28 mouse cellular contexts compared by ENCODE assay signal in the genomic region with DNA sequence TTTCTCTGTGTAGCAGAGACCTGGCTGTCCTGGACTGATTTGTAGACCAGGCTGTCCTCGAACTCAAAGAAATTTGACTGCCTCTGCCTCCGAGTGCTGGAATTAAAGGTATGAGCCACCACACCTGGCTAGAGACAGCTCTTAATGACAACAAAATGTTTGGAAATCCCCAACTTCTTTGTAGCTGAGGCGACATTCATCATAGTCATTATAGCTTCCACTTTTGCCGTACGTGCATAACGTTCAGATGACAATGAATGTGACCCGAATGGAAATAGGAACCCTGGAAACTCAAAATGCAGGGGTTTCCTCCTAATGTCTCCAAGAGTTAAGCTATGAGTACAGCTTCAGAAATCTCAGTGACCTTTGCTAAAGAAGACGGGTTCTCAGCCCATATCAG. TPM values are rescaled to one million over a fixed set of nuclear protein-coding genes. Genes with fewer than 3 reads are reported as not detected.
A peak's percentile ranks its signal among the peaks of the same experiment; 100 is the strongest.
DNase-seq lines count a peak whose midpoint lies in the region; ATAC-seq and TF ChIP-seq lines count a peak whose summit lies in the region.
"Had no signal": no experiment of that assay in that cellular context is flagged by ENCODE, and none has a peak within 500 bp of the region (broad histone marks: within the 10 kb centered on the region; RNA-seq: fewer than 3 reads in every experiment).

No protein-coding gene starts in this region.

- peaks cover 18% of the 10 kb centered on the region for H3K4me1 ChIP-seq in intestine, embryonic 14.5 days (replicated peaks; ENCODE audit: control insufficient read depth, insufficient read depth, low read length)
- H3K4me1 ChIP-seq in intestine, postnatal 0 days (replicated peaks; ENCODE audit: control insufficient read depth, insufficient read depth, low read length) = 0 out of 2 replicates have a peak, but pooled peaks cover 9% of the 10 kb centered on the region
- peaks cover 43% of the 10 kb centered on the region for H3K4me1 ChIP-seq in small intestine, adult 2 months (ENCODE audit: control insufficient read depth, insufficient read depth, insufficient read length, low read length)
- H3K4me1 ChIP-seq: hindbrain, embryonic 12.5 days had no signal

- peak overlapping the region; percentile 61; the same call in 1 of the 2 replicates for H3K27ac ChIP-seq in intestine, embryonic 14.5 days (ENCODE audit: low read depth)
- no peak overlapping the region for H3K27ac ChIP-seq in intestine, postnatal 0 days (ENCODE audit: low read depth, low read length)
- H3K27ac ChIP-seq in small intestine, adult 2 months (ENCODE audit: insufficient read depth, low read depth, low read length) = peak overlapping the region; percentile 71; the same call in 1 of the 2 replicates
- H3K27ac ChIP-seq in layer of hippocampus, adult 2 months = no peak overlapping the region
- H3K27ac ChIP-seq: embryonic facial prominence, embryonic 10.5 days; embryonic facial prominence, embryonic 13.5 days; forebrain, embryonic 13.5 days; heart, adult 2 months; heart, embryonic 13.5 days; hindbrain, embryonic 12.5 days; hindbrain, embryonic 15.5 days had no signal

- 70% methylated on average over 8 of the region's 8 CpGs for WGBS in intestine, embryonic 14.5 days
- WGBS in intestine, postnatal 0 days = 61% methylated on average over 8 of the region's 8 CpGs
- 77% methylated on average over 8 of the region's 8 CpGs for WGBS in small intestine, adult 2 months

- ATAC-seq in intestine, embryonic 14.5 days (replicated peaks; ENCODE audit: low FRiP score, low TSS enrichment, low read depth) = no peak
- ATAC-seq in intestine, postnatal 0 days = no peak
- peak; percentile 63 for ATAC-seq in activated CD4-positive, CD25-positive, alpha-beta regulatory T cell, adult 4 months
- ATAC-seq: forebrain, embryonic 13.5 days; forebrain, embryonic 16.5 days had no signal

- TF ChIP-seq POLR2A in small intestine, adult 2 months (IDR thresholded peaks at IDR 0.05; ENCODE audit: low read depth, low read length) = no peak

- H3K27me3 ChIP-seq in intestine, embryonic 14.5 days (replicated peaks; ENCODE audit: control insufficient read depth, insufficient read depth, low read length) = no peaks in the 10 kb centered on the region
- no peaks in the 10 kb centered on the region for H3K27me3 ChIP-seq in intestine, postnatal 0 days (replicated peaks; ENCODE audit: control insufficient read depth, insufficient read depth, low read length)
- H3K27me3 ChIP-seq in small intestine, adult 2 months (ENCODE audit: control insufficient read depth, insufficient read depth, low read length) = no peaks in the 10 kb centered on the region
- H3K27me3 ChIP-seq: embryonic facial prominence, embryonic 13.5 days; forebrain, embryonic 13.5 days; heart, embryonic 13.5 days; hindbrain, embryonic 12.5 days; hindbrain, embryonic 15.5 days had no signal

- H3K9me3 ChIP-seq in intestine, embryonic 14.5 days (ENCODE audit: control insufficient read depth, low read length) = no peaks in the 10 kb centered on the region
- H3K9me3 ChIP-seq in intestine, postnatal 0 days (ENCODE audit: control insufficient read depth) = no peaks in the 10 kb centered on the region
- H3K9me3 ChIP-seq: embryonic facial prominence, embryonic 10.5 days; embryonic facial prominence, embryonic 13.5 days; forebrain, embryonic 13.5 days; heart, embryonic 10.5 days; heart, embryonic 13.5 days; hindbrain, embryonic 12.5 days; hindbrain, embryonic 15.5 days had no signal

- no peak overlapping the region for H3K4me2 ChIP-seq in intestine, embryonic 14.5 days (ENCODE audit: low read length)
- no peak overlapping the region for H3K4me2 ChIP-seq in intestine, postnatal 0 days (replicated peaks; ENCODE audit: low read depth)
- H3K4me2 ChIP-seq: embryonic facial prominence, embryonic 13.5 days; forebrain, embryonic 13.5 days; heart, embryonic 13.5 days; hindbrain, embryonic 12.5 days; hindbrain, embryonic 15.5 days had no signal

- no peaks in the 10 kb centered on the region for H3K36me3 ChIP-seq in intestine, embryonic 14.5 days (ENCODE audit: control insufficient read depth, insufficient read depth, low read length)
- H3K36me3 ChIP-seq in intestine, postnatal 0 days (ENCODE audit: control insufficient read depth, insufficient read depth) = peaks cover 3% of the 10 kb centered on the region; the same call in 1 of the 2 replicates
- no peaks in the 10 kb centered on the region for H3K36me3 ChIP-seq in small intestine, adult 2 months (ENCODE audit: control insufficient read depth, insufficient read depth, low read length)
- H3K36me3 ChIP-seq: embryonic facial prominence, embryonic 13.5 days; hindbrain, embryonic 12.5 days; hindbrain, embryonic 15.5 days had no signal

- no peak for DNase-seq in intestine, embryonic 14.5 days (ENCODE audit: low spot score)
- DNase-seq in A20 (ENCODE audit: low read depth, low spot score) = peak; percentile 78
- DNase-seq in layer of hippocampus, adult 2 months (ENCODE audit: low spot score in 2 of 2) = no peak
- DNase-seq in adrenal gland, adult 18-20 months (ENCODE audit: low spot score in 2 of 2) = no peak
- DNase-seq: adrenal gland, adult 2 months; adrenal gland, postnatal 14 days; B cell, adult 2 months; cerebellum, adult 11 months; cerebellum, adult 2 months; cerebellum, postnatal 10 days; cerebellum, postnatal 36 days; embryo, embryonic 11 days; gastrocnemius, postnatal 10 days; gastrocnemius, postnatal 36 days; heart, adult 2 months; heart, postnatal 14 days had no signal

- no peak for TF ChIP-seq CTCF in intestine, postnatal 0 days (IDR thresholded peaks at IDR 0.05; ENCODE audit: low read depth)
- no peak for TF ChIP-seq CTCF in small intestine, adult 2 months (IDR thresholded peaks at IDR 0.05; ENCODE audit: extremely low read depth, insufficient read length, insufficient replicate concordance, low read depth, low read length)
- no peak for TF ChIP-seq CTCF in layer of hippocampus, adult 2 months (conservative IDR thresholded peaks at IDR 0.05)

- H3K4me3 ChIP-seq in intestine, embryonic 14.5 days (ENCODE audit: low read depth, low read length) = no peak overlapping the region
- H3K4me3 ChIP-seq in intestine, postnatal 0 days (ENCODE audit: low read depth, low read length) = no peak overlapping the region
- H3K4me3 ChIP-seq in small intestine, adult 2 months (ENCODE audit: low read depth, low read length) = no peak overlapping the region
- no peak overlapping the region for H3K4me3 ChIP-seq in layer of hippocampus, adult 2 months
- H3K4me3 ChIP-seq: embryonic facial prominence, embryonic 10.5 days; embryonic facial prominence, embryonic 13.5 days; erythroblast, embryonic 14.5 days; forebrain, embryonic 13.5 days; heart, adult 2 months; heart, embryonic 10.5 days; heart, embryonic 13.5 days; hindbrain, embryonic 12.5 days; hindbrain, embryonic 15.5 days had no signal

- no peak overlapping the region for H3K9ac ChIP-seq in intestine, embryonic 14.5 days (ENCODE audit: low read length)
- no peak overlapping the region for H3K9ac ChIP-seq in intestine, postnatal 0 days (ENCODE audit: low read depth, low read length)
- H3K9ac ChIP-seq: embryonic facial prominence, embryonic 13.5 days; forebrain, embryonic 13.5 days; heart, embryonic 13.5 days; hindbrain, embryonic 12.5 days; hindbrain, embryonic 15.5 days had no signal

RNA-seq across cellular contexts. Expression of a gene that starts 22.1 kb away (rescaled TPM):
- polyA plus RNA-seq in intestine, embryonic 14.5 days (2014; fragmentation: Nextera tagmentation; extraction: Ambion mirVana) = 20.9 and 24.6 TPM in 2 replicates
- polyA plus RNA-seq in intestine, postnatal 0 days (2015; fragmentation: Nextera tagmentation; extraction: Ambion mirVana) = 16.7 and 18.1 TPM in 2 replicates
- polyA plus RNA-seq in activated CD4-positive, CD25-positive, alpha-beta regulatory T cell, adult 4 months (2017; shearing (Covaris generic)) = 1 to 10 TPM; 5.7 to 7.0 TPM
- 16.5 and 25.8 TPM in 2 replicates for polyA plus RNA-seq in small intestine, adult 2 months (2012; rRNA removed)
- total RNA-seq in layer of hippocampus, adult 2 months (2021) = 1 to 10 TPM; 8.8 to 9.3 TPM
- total RNA-seq in adrenal gland, adult 18-20 months (2021) = 10 to 100 TPM; 39.2 to 44.8 TPM

Comparison
In these comparisons a context has a peak if more than half of its experiments do, and no peak if none do; other contexts are left out.
1. H3K27ac ChIP-seq: peak in intestine, embryonic 14.5 days (single experiment) and small intestine, adult 2 months (single experiment); none in intestine, postnatal 0 days (single experiment) and layer of hippocampus, adult 2 months (single experiment).